Mouse (Mus musculus): ENCODE measurements at regions not wholly inside any gene's neighbourhood (a gene's known extent, or its start where the extent isn't known, plus 50 kb on each side); places are given as distances from the start of the nearest gene placed in this dataset.
"Not testable (repeated sequence)": the region's sequence is repeated elsewhere in the genome, so short reads cannot be mapped to it uniquely, and the experiment has no call there.

DNA sequence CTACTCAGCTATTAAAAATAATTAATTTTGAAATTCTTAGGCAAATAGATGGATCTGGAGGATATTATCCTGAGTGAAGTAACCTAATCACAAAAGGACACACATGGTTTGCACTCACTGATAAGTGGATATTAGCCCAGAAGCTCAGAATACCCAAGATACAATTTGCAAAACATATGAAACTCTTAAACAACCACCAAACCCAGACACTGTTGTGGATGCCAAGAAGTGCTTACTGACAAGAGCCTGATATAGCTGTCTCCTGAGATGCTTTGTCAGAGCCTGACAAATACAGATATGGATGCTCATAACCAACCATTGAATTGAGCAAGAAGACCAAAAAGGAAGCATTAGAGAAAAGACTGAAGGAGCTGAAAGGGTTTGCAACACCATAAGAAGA, 468.4 kb upstream of the Cdh12 start:
- intact Hi-C loops (cut with DNase I); DNase-seq (ENCODE audit: low spot score in 2 of 2): not testable (repeated sequence)

DNA sequence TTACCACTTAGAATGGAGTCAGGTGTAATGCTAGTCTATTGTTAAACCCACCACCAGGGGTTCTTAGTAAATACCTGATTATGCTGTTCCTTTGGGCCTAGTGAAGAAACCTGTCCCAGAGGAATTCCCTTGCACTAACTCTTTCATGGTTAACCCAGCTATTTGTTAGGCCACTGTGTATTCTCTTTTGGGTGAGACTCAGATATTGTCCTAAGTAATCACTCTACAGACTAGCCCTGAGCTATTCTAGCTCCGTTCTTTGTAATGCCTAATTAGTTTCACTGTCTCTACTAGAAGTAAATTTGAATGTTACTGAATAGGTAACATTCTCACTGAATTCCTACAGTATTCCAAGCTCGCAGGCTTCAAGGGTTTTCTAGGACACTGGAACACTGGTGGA, 464.1 kb upstream of the Cdh12 start:
- intact Hi-C loops (cut with DNase I); DNase-seq (ENCODE audit: low spot score in 2 of 2): not testable (repeated sequence)

DNA sequence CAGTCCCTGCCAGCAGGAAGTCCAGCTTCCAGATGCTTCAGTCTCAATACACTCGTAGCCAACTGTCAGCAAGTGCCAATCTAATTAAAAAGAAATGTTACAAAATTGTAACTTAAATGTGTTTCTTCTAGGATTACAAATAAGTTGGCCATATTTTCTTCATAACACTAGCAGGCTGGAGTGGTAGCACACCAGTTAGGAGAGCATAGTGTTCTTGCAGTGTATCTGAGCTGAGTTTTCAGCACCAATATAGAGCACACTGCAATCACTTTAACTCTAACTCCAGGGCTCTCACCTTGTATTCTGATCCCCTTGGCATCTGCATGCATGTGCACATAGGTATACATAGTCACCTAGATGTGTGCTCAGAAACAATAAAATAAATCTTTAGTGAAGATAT, 417.3 kb upstream of the Cdh12 start:
- no peak for DNase-seq (ENCODE audit: low spot score in 2 of 2)
- intact Hi-C loops (cut with DNase I), result no loop called here

DNA sequence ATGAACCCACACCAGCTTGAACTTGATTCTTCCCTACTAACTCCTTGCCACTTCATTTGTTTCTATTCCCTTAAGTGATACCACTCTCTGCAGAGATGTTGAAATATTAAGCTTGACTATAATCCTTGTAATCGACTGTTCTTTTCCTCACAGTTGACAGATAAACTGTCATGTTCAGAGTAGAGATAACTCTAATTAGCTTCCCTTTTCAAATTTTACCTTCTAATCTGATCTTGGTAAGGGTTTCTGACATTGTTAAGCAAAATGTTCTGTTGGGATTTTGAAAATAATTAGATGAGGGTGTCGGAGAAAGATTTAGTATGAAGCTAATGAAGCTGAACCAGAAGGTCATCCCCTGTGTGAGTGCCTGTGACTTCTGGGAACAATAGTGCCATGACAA, 414.7 kb upstream of the Cdh12 start:
- intact Hi-C loops (cut with DNase I), result no loop called here
- DNase-seq (ENCODE audit: low spot score in 2 of 2), result no peak

DNA sequence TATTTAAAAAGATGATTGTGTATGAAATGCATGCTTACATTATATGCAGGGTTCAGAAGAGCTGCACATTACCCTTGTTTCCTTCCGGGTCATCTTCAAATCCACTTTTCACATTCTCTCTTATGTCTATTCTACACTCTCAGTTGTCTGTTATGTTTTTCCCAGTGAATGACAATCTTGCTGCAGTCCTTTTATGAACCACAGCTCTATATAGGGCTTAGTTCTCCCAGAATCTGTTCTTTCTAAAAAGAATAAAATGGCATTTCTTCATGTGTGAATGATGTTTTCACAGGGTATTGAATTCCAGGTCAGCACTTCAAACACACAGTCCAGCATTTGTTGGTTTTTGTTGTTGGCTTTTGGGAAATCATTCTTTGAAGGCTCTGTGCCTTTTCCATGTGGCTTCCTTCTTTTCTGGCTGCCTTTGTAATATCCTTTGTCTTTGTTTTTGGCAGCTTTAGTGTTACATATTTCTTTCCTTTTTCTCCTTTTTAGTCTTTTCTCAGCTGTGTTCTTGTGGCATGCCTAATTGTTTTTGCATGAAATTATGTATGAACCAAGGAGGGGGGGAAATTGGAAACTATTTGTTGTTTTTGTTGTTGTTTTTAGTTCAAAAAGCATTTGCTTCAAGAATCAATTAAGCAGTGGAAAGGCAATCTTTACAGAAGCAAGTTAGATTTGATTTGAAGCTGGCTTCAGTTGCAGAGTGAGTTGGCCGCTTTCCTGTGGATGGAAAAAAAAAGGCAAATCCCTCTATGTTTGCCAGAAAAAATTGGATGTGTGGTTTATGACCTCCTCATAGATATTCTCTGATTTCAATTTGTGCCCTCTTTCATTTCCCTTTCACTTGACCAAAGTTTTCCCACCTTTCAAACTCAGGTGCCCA, 410.3 kb upstream of the Cdh12 start:
- intact Hi-C loops (cut with DNase I), result no loop called here
- no peak for DNase-seq (ENCODE audit: low spot score in 2 of 2)

DNA sequence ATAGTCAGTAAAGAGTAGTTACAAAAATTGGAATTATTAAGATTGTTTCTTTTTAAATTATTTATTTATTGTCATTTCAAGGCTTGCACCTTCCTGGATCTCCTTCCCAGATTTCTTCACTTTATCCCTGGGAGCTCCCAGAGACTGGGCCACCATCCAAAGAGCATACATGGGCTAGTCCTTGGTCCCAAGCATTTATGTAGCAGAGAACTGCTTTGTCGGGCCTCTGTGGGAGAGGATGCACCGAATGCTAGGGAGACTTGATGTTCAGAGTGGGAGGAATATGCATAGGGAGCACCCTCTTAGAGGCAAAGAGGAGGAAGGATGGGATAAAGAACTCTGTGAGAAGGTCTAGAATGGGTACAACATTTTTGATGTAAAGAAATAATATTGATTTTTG, 409.0 kb upstream of the Cdh12 start:
- intact Hi-C loops (cut with DNase I), result no loop called here
- DNase-seq (ENCODE audit: low spot score in 2 of 2), result no peak

DNA sequence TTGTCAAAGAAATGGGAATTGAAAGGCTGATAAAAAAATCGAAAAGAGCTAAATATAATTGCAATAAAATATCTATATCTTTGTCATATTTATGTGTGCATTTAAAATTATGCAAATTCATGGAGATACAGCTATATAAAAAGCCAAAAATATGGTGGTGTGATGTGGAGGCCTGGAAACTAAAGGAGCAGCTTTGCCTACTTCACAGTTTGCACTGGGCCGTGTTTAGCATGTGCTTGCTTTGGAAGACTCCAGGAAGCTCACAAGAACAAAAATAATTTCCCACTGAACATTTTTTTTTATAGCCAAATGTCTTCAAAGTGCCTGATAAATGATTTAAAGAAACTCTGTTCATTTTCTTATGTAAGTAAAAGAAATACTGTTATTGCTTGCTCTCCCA, 364.1 kb upstream of the Cdh12 start:
- peak; percentile 16 to 89 for DNase-seq (ENCODE audit: low spot score in 2 of 2)
- intact Hi-C loops (cut with DNase I), result loop anchor here (5.0 kb wide), 1 partner anchor 398 kb away; no protein-coding TSS in a partner anchor

DNA sequence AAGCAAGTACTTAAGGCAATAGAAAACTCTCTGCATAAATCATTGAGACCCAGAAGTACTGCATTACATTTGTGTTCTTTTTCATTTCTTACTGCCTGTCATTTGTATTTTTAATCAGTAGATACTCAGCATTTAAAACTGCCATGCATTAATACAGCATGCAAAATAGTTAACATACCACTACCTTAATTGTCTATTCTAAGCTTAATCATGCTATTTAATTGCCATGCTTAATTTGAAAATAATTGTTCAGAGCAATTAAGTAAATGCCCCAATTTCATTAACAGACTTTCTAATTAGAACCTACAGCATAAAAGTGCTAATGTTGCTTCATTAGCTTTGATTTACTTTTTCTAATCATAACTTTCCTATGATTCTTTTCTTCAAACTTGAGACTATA, 359.3 kb upstream of the Cdh12 start:
- intact Hi-C loops (cut with DNase I), result loop anchor here (5.0 kb wide), 1 partner anchor 402 kb away; no protein-coding TSS in a partner anchor

DNA sequence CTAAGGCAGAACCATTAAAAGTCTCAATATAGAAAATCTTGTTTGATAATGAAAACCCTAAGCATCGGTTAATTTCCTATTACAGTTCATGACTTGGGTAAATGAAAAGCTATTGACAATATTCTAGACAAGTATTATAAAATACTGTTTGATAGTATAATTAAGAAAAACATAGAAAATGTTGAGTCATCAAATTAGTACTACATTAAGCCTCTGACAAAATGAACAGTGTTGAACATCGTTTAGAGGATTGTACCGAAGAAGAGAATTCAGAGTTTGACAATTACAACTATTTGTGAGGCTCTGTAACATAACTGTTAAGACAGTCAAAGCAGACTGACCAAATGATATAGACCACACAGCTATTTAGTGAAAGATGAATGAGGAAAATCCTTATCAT, 358.5 kb upstream of the Cdh12 start:
- no peak for DNase-seq (ENCODE audit: low spot score in 2 of 2)
- intact Hi-C loops (cut with DNase I), result no loop called here

More for the DNA sequence above, 359.3 kb upstream of the Cdh12 start:
- no peak for DNase-seq (ENCODE audit: low spot score in 2 of 2)

DNA sequence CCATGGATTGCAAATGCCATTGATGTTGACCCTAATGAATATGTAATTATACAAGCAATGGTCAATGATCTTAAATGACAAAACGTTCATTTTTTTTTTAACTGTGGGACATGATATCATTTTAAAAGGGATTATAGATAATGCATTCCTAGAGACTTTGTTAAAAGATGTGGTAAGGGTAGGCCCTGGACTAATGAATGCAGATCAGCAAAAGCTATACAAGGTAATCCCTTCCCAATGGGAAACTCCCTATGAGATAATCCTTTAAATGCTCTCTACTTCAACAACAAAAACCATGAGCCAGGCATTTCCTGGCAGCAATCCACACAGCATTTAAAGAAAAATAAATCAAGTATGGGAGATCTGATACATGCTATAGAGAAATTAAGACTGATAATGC, 353.3 kb upstream of the Cdh12 start:
- DNase-seq (ENCODE audit: low spot score in 2 of 2), result no peak
- intact Hi-C loops (cut with DNase I), result no loop called here

DNA sequence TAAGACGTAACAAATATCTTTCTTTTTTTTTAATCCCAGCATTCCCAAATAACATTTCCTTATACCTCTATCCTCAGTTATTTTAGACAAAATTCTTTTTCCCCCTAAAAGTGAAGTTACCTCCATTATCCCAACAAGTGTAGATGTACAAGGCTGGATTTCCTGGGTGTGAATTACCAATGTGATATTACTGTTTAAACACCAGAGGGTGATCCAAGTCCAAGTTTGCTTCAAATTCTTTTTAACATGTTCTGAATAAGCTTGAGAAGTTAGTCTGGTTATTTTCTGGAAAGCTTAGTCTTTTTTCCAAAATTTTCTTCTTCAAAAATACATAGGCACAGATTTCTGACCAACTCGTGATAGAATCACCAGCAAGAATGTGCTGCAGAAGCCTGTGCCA, 329.5 kb upstream of the Cdh12 start:
- intact Hi-C loops (cut with DNase I), result loop anchor here (10.0 kb wide), 1 partner anchor 1415 kb away; no protein-coding TSS in a partner anchor
- DNase-seq (ENCODE audit: low spot score in 2 of 2), result no peak

DNA sequence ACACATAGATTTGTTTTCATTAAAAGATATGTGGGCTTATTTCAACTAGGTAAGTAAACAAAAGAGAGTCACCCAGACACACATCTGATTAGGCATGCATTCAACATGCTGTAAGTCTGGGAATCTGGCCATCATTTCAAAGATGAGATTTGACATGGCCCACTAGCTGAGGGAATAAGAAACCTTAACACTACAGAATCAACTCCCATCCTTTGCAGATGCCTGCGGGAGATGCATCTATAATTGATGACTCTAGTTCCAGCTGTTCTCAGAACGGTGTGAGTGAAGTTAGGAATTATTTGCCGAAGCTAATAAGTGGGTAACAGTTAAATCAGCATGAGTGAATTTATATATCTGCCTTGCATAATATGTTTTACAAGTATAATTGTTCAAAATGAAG, 325.5 kb upstream of the Cdh12 start:
- intact Hi-C loops (cut with DNase I), result no loop called here
- no peak for DNase-seq (ENCODE audit: low spot score in 2 of 2)

DNA sequence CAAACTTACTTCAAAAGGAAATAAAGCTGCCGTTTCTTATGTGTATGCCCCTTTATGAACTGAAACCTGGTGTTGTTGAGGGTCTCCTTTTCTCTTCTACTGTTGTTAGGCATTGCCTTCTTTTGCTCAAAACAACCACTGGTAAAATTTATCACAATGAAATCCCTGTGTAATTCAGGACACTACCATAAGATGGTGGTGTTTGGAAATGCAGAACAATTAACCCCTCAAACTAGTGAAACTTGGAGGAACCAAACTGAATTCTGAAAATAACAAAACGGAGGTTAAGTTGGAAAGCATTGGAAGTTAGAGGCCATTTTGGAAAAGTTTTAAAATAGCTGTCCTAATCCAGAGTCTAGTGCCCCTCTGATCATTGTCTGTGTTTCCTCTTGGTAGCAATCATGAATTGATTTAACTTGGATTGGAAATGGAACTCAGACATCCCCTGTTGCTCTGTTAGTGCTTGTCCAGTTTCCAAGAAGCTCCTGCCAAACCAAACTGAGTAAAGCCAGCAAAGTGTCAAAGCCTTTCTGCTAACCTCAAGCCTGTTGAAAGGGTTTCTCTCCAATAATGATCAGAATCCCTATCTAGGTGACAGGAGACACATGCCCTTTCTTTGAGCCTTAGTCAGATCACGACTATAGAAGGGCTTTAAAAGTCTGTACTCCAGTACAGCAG, 313.0 kb upstream of the Cdh12 start:
- intact Hi-C loops (cut with DNase I), result loop anchor here (5.0 to 10.0 kb wide), 2 partner anchors 266 to 1269 kb away; no protein-coding TSS in a partner anchor

DNA sequence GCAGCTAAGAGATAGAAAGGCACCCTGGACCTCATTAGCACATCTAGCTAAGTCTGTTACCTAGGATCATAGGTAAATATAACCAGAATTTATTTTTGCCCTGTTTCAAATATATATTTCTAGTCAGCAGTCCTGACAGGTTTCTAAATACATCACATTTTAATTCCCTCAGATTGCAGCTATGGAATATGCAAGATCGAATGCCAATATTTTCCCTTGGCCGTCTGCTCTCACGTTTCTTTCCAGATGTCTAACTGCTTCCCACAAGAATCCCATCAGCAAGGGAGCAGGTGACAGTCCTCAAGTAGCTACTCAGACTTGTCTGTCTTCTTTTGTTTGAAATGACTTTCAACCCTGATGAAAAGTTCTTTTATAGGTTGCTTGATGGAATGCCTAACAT, 297.2 kb upstream of the Cdh12 start:
- intact Hi-C loops (cut with DNase I), result no loop called here
- DNase-seq (ENCODE audit: low spot score in 2 of 2), result peak in 1 of 2 experiments; percentile 3

More for the DNA sequence above, 313.0 kb upstream of the Cdh12 start:
- peak in 1 of 2 experiments; percentile 9 for DNase-seq (ENCODE audit: low spot score in 2 of 2)

All from left cerebral cortex, postnatal 25 days (tissue).